Mouse (Mus musculus): Measurements from ENCODE around the gene Gdap1l1.
"Not testable (repeated sequence)": the region's sequence is repeated elsewhere in the genome, so short reads cannot be mapped to it uniquely, and the experiment has no call there.

Gdap1l1 gene

GRCm38 (mm10) chr2:163424597-163424996 lies 13.7 kb upstream of the Gdap1l1 start, which contains the start of gene Oser1:
Oser1 (minus strand) TSS chr2:163424697.
- DNase-seq: no peak

- no peak for DNase-seq
These were observed 9.8 kb upstream of the Gdap1l1 start for GRCm38 (mm10) chr2:163428346-163429011.

- no peak for DNase-seq
These were observed 7.0 kb upstream of the Gdap1l1 start for GRCm38 (mm10) chr2:163431289-163431688.

GRCm38 (mm10) chr2:163433971-163434370 lies 4.3 kb upstream of the Gdap1l1 start:
- no peak for DNase-seq

GRCm38 (mm10) chr2:163437800-163438199 lies 476 bp upstream of the Gdap1l1 start:
- DNase-seq: no peak

GRCm38 (mm10) chr2:163438619-163439451 lies 559 bp downstream of the Gdap1l1 start:
- peak; percentile 34 for DNase-seq

GRCm38 (mm10) chr2:163439488-163439887 lies 1.2 kb downstream of the Gdap1l1 start:
- DNase-seq: no peak

- DNase-seq: no peak
These were observed 5.3 kb downstream of the Gdap1l1 start for GRCm38 (mm10) chr2:163443543-163443942.

- DNase-seq: peak; percentile 63
These were observed 5.7 kb downstream of the Gdap1l1 start for GRCm38 (mm10) chr2:163444017-163444416.

- DNase-seq: peak; percentile 41
These were observed 9.1 kb downstream of the Gdap1l1 start for GRCm38 (mm10) chr2:163447375-163447774.

- DNase-seq: no peak
These were observed 11.0 kb downstream of the Gdap1l1 start for GRCm38 (mm10) chr2:163449276-163449675.

- peak; percentile 70 for DNase-seq
These were observed 12.5 kb downstream of the Gdap1l1 start for GRCm38 (mm10) chr2:163450668-163451295.

GRCm38 (mm10) chr2:163452738-163453137 lies 14.5 kb downstream of the Gdap1l1 start:
- DNase-seq: no peak

GRCm38 (mm10) chr2:163453378-163453777 lies 15.1 kb downstream of the Gdap1l1 start:
- DNase-seq: no peak

- no peak for DNase-seq
These were observed 20.4 kb downstream of the Gdap1l1 start for GRCm38 (mm10) chr2:163458539-163459265.

- DNase-seq: no peak
These were observed 21.1 kb downstream of the Gdap1l1 start for GRCm38 (mm10) chr2:163459380-163459779.

- no peak for DNase-seq
These were observed 22.3 kb downstream of the Gdap1l1 start for GRCm38 (mm10) chr2:163460622-163461021.

- DNase-seq: not testable (repeated sequence)
These were observed 23.0 kb downstream of the Gdap1l1 start for GRCm38 (mm10) chr2:163461307-163461706.

GRCm38 (mm10) chr2:163462386-163462785 lies 24.1 kb downstream of the Gdap1l1 start:
- DNase-seq: no peak

- no peak for DNase-seq
These were observed 24.5 kb downstream of the Gdap1l1 start for GRCm38 (mm10) chr2:163462801-163463200.

- no peak for DNase-seq
These were observed 25.0 kb downstream of the Gdap1l1 start for GRCm38 (mm10) chr2:163463251-163463769.

- no peak for DNase-seq
These were observed 25.7 kb downstream of the Gdap1l1 start for GRCm38 (mm10) chr2:163463998-163464397.

- DNase-seq: no peak
These were observed 26.3 kb downstream of the Gdap1l1 start for GRCm38 (mm10) chr2:163464562-163464961.
